Mouse (Mus musculus): ENCODE data around the gene Ephb1.

- TF ChIP-seq CTCF (IDR thresholded peaks at IDR 0.05; ENCODE audit: borderline replicate concordance, insufficient read depth, low read depth, low read length): no peak
- TF ChIP-seq POLR2A (IDR thresholded peaks at IDR 0.05; ENCODE audit: borderline replicate concordance, insufficient read depth, low read length): no peak
These were observed 382.2 kb downstream of the Ephb1 start for GRCm38 (mm10) chr9:101972314-101972713.

Data from cerebellum, adult 2 months (tissue).